Mouse (Mus musculus) heart, embryonic 15.5 days (tissue): ENCODE measurements at regions not wholly inside any gene's neighbourhood (a gene's known extent, or its start where the extent isn't known, plus 50 kb on each side); places are given as distances from the start of the nearest gene placed in this dataset.

ENCODE experiments used
- ATAC-seq: fragments of 200-750 bp; cut with Nextera tagmentation; replicated peaks from 2 replicates; pipeline ENCODE4 v1.8.0; 2017; ENCODE audit warnings: low read depth, moderate TSS enrichment; ENCODE audit not compliant: insufficient number of reproducible peaks, insufficient read depth, low FRiP score
- H3K27ac ChIP-seq: fragments of 300-500 bp; sonication (generic); 2 replicates; pipeline ENCODE4 v1.5.1; 2015; ENCODE audit warnings: mild to moderate bottlenecking, inconsistent platforms
- H3K27me3 ChIP-seq: fragments of 300-500 bp; sonication (generic); 2 replicates; pipeline ENCODE4 v1.6.1; 2015; ENCODE audit warnings: inconsistent platforms
- H3K36me3 ChIP-seq: fragments of 300-500 bp; sonication (generic); 2 replicates; pipeline ENCODE4 v1.6.1; 2015; ENCODE audit warnings: mild to moderate bottlenecking, inconsistent platforms
- H3K4me1 ChIP-seq: fragments of 300-500 bp; sonication (generic); replicated peaks from 2 replicates; pipeline ENCODE4 v1.6.1; 2015; ENCODE audit warnings: inconsistent platforms
- H3K4me2 ChIP-seq: fragments of 300-500 bp; sonication (generic); 2 replicates; pipeline ENCODE4 v1.6.1; 2015; ENCODE audit warnings: inconsistent platforms, mild to moderate bottlenecking, moderate library complexity
- H3K4me3 ChIP-seq: fragments of 300-500 bp; sonication (generic); 2 replicates; pipeline ENCODE4 v1.5.1; 2015; ENCODE audit warnings: mild to moderate bottlenecking, inconsistent platforms
- H3K9ac ChIP-seq: fragments of 300-500 bp; sonication (generic); 2 replicates; pipeline ENCODE4 v1.6.1; 2015; ENCODE audit warnings: mild to moderate bottlenecking, inconsistent platforms
- H3K9me3 ChIP-seq: fragments of 300-500 bp; sonication (generic); replicated peaks from 2 replicates; pipeline ENCODE4 v1.6.1; 2016; ENCODE audit warnings: inconsistent platforms
- WGBS: fragments of 180-500 bp; shearing (Covaris S2); methylation state at CpG from one replicate; pipeline ENCODE4 v1.1.7; 2015; ENCODE audit warnings: mixed read lengths; 5-methylcytosine and 5-hydroxymethylcytosine counted together

GRCm38 (mm10) chr1:41810318-41810964, 885.1 kb upstream of the Pou3f3 start:
- H3K36me3 ChIP-seq, result no peaks in the 10 kb centered on the region
- no peak overlapping the region for H3K9ac ChIP-seq
- no peaks in the 10 kb centered on the region for H3K4me1 ChIP-seq
- 18% methylated on average over 9 of the region's 9 CpGs for WGBS
- H3K4me2 ChIP-seq, result peak overlapping the region; percentile 35
- no peak overlapping the region for H3K27ac ChIP-seq
- no peaks in the 10 kb centered on the region for H3K9me3 ChIP-seq
- no peaks in the 10 kb centered on the region for H3K27me3 ChIP-seq
- ATAC-seq, result no peak; the same call in 1 of the 2 replicates
- H3K4me3 ChIP-seq, result 0 out of 2 replicates have a peak overlapping the region, but pooled peaks have one; percentile 1

- Histone ChIP-seq H3K4me3 (no peak overlapping the region), H3K9ac (no peak overlapping the region), H3K4me1 (no peaks in the 10 kb centered on the region), H3K27me3 (no peaks in the 10 kb centered on the region), H3K27ac (no peak overlapping the region), H3K9me3 (no peaks in the 10 kb centered on the region), H3K4me2 (no peak overlapping the region), H3K36me3 (no peaks in the 10 kb centered on the region)
- WGBS, result 71% methylated on average over 3 of the region's 3 CpGs
- no peak for ATAC-seq
These were observed 884.4 kb upstream of the Pou3f3 start for GRCm38 (mm10) chr1:41811130-41811529.

- ATAC-seq, result no peak
- Histone ChIP-seq H3K9me3 (no peaks in the 10 kb centered on the region), H3K4me1 (no peaks in the 10 kb centered on the region), H3K27me3 (no peaks in the 10 kb centered on the region), H3K36me3 (no peaks in the 10 kb centered on the region), H3K27ac (no peak overlapping the region), H3K4me3 (no peak overlapping the region), H3K9ac (no peak overlapping the region), H3K4me2 (no peak overlapping the region)
- 78% methylated on average over 7 of the region's 7 CpGs for WGBS
These were observed 883.5 kb upstream of the Pou3f3 start for GRCm38 (mm10) chr1:41812071-41812470.

GRCm38 (mm10) chr1:41814032-41815005, 881.2 kb upstream of the Pou3f3 start:
- no peaks in the 10 kb centered on the region for H3K4me1 ChIP-seq
- no peaks in the 10 kb centered on the region for H3K27me3 ChIP-seq
- no peak for ATAC-seq
- H3K4me2 ChIP-seq, result no peak overlapping the region
- no peaks in the 10 kb centered on the region for H3K9me3 ChIP-seq
- no peak overlapping the region for H3K27ac ChIP-seq
- WGBS, result 73% methylated on average over 10 of the region's 10 CpGs
- no peak overlapping the region for H3K4me3 ChIP-seq
- no peaks in the 10 kb centered on the region for H3K36me3 ChIP-seq
- H3K9ac ChIP-seq, result no peak overlapping the region

GRCm38 (mm10) chr1:41815021-41815420, 880.5 kb upstream of the Pou3f3 start:
- no peak for ATAC-seq
- WGBS, result 60% methylated on average over 4 of the region's 4 CpGs
- H3K4me3 ChIP-seq, result no peak overlapping the region

GRCm38 (mm10) chr1:41822742-41823141, 872.8 kb upstream of the Pou3f3 start:
- 86% methylated on average over 5 of the region's 5 CpGs for WGBS
- H3K4me2 ChIP-seq, result no peak overlapping the region
- no peaks in the 10 kb centered on the region for H3K9me3 ChIP-seq
- H3K9ac ChIP-seq, result no peak overlapping the region
- H3K27me3 ChIP-seq, result no peaks in the 10 kb centered on the region
- no peak overlapping the region for H3K4me3 ChIP-seq
- no peaks in the 10 kb centered on the region for H3K36me3 ChIP-seq
- no peak overlapping the region for H3K27ac ChIP-seq
- no peak for ATAC-seq
- H3K4me1 ChIP-seq, result no peaks in the 10 kb centered on the region

More at GRCm38 (mm10) chr1:41815021-41815420, 880.5 kb upstream of the Pou3f3 start:
- H3K4me2 ChIP-seq, result no peak overlapping the region
- H3K9ac ChIP-seq, result no peak overlapping the region
- H3K27me3 ChIP-seq, result no peaks in the 10 kb centered on the region
- H3K27ac ChIP-seq, result no peak overlapping the region
- H3K36me3 ChIP-seq, result no peaks in the 10 kb centered on the region
- no peaks in the 10 kb centered on the region for H3K4me1 ChIP-seq
- no peaks in the 10 kb centered on the region for H3K9me3 ChIP-seq

- no peaks in the 10 kb centered on the region for H3K4me1 ChIP-seq
- ATAC-seq, result no peak
- H3K27me3 ChIP-seq, result no peaks in the 10 kb centered on the region
- H3K9me3 ChIP-seq, result no peaks in the 10 kb centered on the region
- no peak overlapping the region for H3K4me2 ChIP-seq
- H3K9ac ChIP-seq, result no peak overlapping the region
- WGBS, result 67% methylated on average over 4 of the region's 4 CpGs
- H3K27ac ChIP-seq, result no peak overlapping the region
- no peaks in the 10 kb centered on the region for H3K36me3 ChIP-seq
- H3K4me3 ChIP-seq, result no peak overlapping the region
These were observed 870.3 kb upstream of the Pou3f3 start for GRCm38 (mm10) chr1:41825223-41825622.

GRCm38 (mm10) chr1:41831641-41832040, 863.9 kb upstream of the Pou3f3 start:
- H3K27ac ChIP-seq, result no peak overlapping the region
- H3K9ac ChIP-seq, result no peak overlapping the region
- H3K36me3 ChIP-seq, result no peaks in the 10 kb centered on the region
- H3K27me3 ChIP-seq, result no peaks in the 10 kb centered on the region
- WGBS, result 47% methylated on average over 2 of the region's 2 CpGs
- H3K4me3 ChIP-seq, result no peak overlapping the region
- no peaks in the 10 kb centered on the region for H3K4me1 ChIP-seq
- H3K9me3 ChIP-seq, result no peaks in the 10 kb centered on the region
- ATAC-seq, result no peak
- H3K4me2 ChIP-seq, result no peak overlapping the region
